In the genomic region with DNA sequence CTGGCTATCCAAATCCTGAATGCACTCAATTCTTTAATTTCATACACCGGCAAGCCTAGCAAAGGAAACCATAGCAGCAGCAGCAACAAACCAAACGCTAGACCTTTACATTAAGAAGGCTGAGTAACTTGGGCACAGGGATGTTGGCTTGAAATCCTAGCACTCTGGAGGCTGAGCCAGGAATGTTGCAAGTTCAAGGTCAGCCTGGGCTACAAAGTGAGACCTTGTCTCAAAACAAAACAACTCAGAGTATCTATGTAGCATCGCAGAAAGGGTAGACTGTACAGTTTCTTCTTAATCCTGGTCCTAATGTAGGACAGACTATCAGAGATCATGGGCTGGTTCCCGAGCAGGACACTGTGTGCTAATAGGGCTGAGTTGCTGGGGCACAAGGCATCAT, we compare ENCODE assay signal across 31 mouse cellular contexts. TPM values are rescaled to one million over a fixed set of nuclear protein-coding genes. Genes with fewer than 3 reads are reported as not detected.
DNase-seq lines count a peak whose midpoint lies in the region; ATAC-seq and TF ChIP-seq lines count a peak whose summit lies in the region.
"Had no signal": no experiment of that assay in that cellular context is flagged by ENCODE, and none has a peak within 500 bp of the region (broad histone marks: within the 10 kb centered on the region; RNA-seq: fewer than 3 reads in every experiment).

No protein-coding gene starts in this region.

- DNase-seq in heart, adult 11 months, result peak; percentile 81
- DNase-seq in heart, adult 9 months (ENCODE audit: low spot score in 2 of 2), result no peak
- DNase-seq in limb, embryonic 10.5 days (ENCODE audit: low spot score), result peak; percentile 18
- DNase-seq in liver, embryonic 14.5 days (ENCODE audit: low read depth in 3 of 3, low spot score in 3 of 3), result no peak
- DNase-seq in testis, postnatal 10 days (ENCODE audit: low spot score), result peak; percentile 50
- no peak for DNase-seq in spleen, postnatal 4 days (ENCODE audit: low spot score in 2 of 2)
- DNase-seq in neural tube, embryonic 10.5 days (ENCODE audit: extremely low spot score, low spot score), result no peak
- DNase-seq: adrenal gland, adult 8-10 months; adrenal gland, postnatal 25 days; B cell, adult 2 months; cerebellum, adult 11-12 months; cerebellum, adult 8-10 months; cerebellum, postnatal 10 days; cerebellum, postnatal 36 days; embryo, embryonic 11 days; gastrocnemius, postnatal 25 days; heart, postnatal 10 days; heart, postnatal 36 days had no signal

- H3K4me2 ChIP-seq in liver, embryonic 14.5 days (ENCODE audit: low read depth), result peak overlapping the region; percentile 39
- H3K4me2 ChIP-seq: embryonic facial prominence, embryonic 13.5 days; forebrain, embryonic 12.5 days; forebrain, embryonic 15.5 days; heart, embryonic 12.5 days; heart, embryonic 15.5 days; hindbrain, embryonic 13.5 days had no signal

- TF ChIP-seq EP300 in liver, embryonic 14.5 days (IDR thresholded peaks at IDR 0.05; ENCODE audit: low read depth), result no peak

- no peak overlapping the region for H3K4me3 ChIP-seq in limb, embryonic 10.5 days
- no peak overlapping the region for H3K4me3 ChIP-seq in liver, embryonic 14.5 days (ENCODE audit: insufficient read depth in 1 of 2, low read depth in 2 of 2, low read length in 2 of 2)
- H3K4me3 ChIP-seq: embryonic facial prominence, embryonic 10.5 days; embryonic facial prominence, embryonic 13.5 days; erythroblast, embryonic 14.5 days; forebrain, embryonic 12.5 days; forebrain, embryonic 15.5 days; heart, embryonic 12.5 days; heart, embryonic 15.5 days; hindbrain, embryonic 10.5 days; hindbrain, embryonic 13.5 days had no signal

- ATAC-seq in liver, embryonic 14.5 days (ENCODE audit: insufficient read depth), result no peak
- ATAC-seq: forebrain, embryonic 15.5 days; hindbrain, embryonic 16.5 days; Patski had no signal

- 88% methylated on average over 4 of the region's 4 CpGs for WGBS in limb, embryonic 10.5 days
- 54% methylated on average over 4 of the region's 4 CpGs for WGBS in liver, embryonic 14.5 days (ENCODE audit: insufficient replicate concordance)

- no peak for TF ChIP-seq CTCF in liver, embryonic 14.5 days (IDR thresholded peaks at IDR 0.05; ENCODE audit: low read depth)

- H3K36me3 ChIP-seq in limb, embryonic 10.5 days, result peaks cover 3% of the 10 kb centered on the region; the same call in 1 of the 2 replicates
- H3K36me3 ChIP-seq in liver, embryonic 14.5 days (replicated peaks; ENCODE audit: control insufficient read depth, insufficient read depth, low read depth), result no peaks in the 10 kb centered on the region
- H3K36me3 ChIP-seq: embryonic facial prominence, embryonic 10.5 days; forebrain, embryonic 15.5 days; G1E; heart, embryonic 12.5 days had no signal

- H3K9ac ChIP-seq in liver, embryonic 14.5 days (replicated peaks), result no peak overlapping the region
- H3K9ac ChIP-seq: embryonic facial prominence, embryonic 13.5 days; forebrain, embryonic 12.5 days; forebrain, embryonic 15.5 days; heart, embryonic 12.5 days; heart, embryonic 15.5 days; hindbrain, embryonic 13.5 days had no signal

- peaks cover 17% of the 10 kb centered on the region for H3K4me1 ChIP-seq in limb, embryonic 10.5 days
- peaks cover 41 to 64% of the 10 kb centered on the region in 2 experiments for H3K4me1 ChIP-seq in liver, embryonic 14.5 days (replicated peaks; ENCODE audit: control insufficient read depth in 2 of 2, insufficient read depth in 2 of 2, low read length in 1 of 2)

- H3K9me3 ChIP-seq in limb, embryonic 10.5 days (replicated peaks), result no peaks in the 10 kb centered on the region
- H3K9me3 ChIP-seq in liver, embryonic 14.5 days (ENCODE audit: control insufficient read depth, low read length), result no peaks in the 10 kb centered on the region
- H3K9me3 ChIP-seq: embryonic facial prominence, embryonic 10.5 days; embryonic facial prominence, embryonic 13.5 days; forebrain, embryonic 12.5 days; forebrain, embryonic 15.5 days; G1E; heart, embryonic 12.5 days; heart, embryonic 15.5 days; hindbrain, embryonic 10.5 days; hindbrain, embryonic 13.5 days had no signal

- no peaks in the 10 kb centered on the region for H3K27me3 ChIP-seq in limb, embryonic 10.5 days (ENCODE audit: low read depth, poor library complexity, severe bottlenecking)
- H3K27me3 ChIP-seq in liver, embryonic 14.5 days (ENCODE audit: control insufficient read depth, insufficient read depth, low read length), result no peaks in the 10 kb centered on the region
- H3K27me3 ChIP-seq: CH12.LX; embryonic facial prominence, embryonic 13.5 days; forebrain, embryonic 12.5 days; forebrain, embryonic 15.5 days; heart, embryonic 12.5 days; heart, embryonic 15.5 days; hindbrain, embryonic 13.5 days; Patski had no signal

- no peak overlapping the region for H3K27ac ChIP-seq in limb, embryonic 10.5 days
- H3K27ac ChIP-seq in liver, embryonic 14.5 days, result peak overlapping the region; percentile 64; the same call in 1 of the 2 replicates
- H3K27ac ChIP-seq: embryonic facial prominence, embryonic 10.5 days; embryonic facial prominence, embryonic 13.5 days; forebrain, embryonic 12.5 days; forebrain, embryonic 15.5 days; heart, embryonic 15.5 days; hindbrain, embryonic 10.5 days; hindbrain, embryonic 13.5 days had no signal

RNA-seq across cellular contexts. Expression of gene Ntn4, which starts 43.4 kb away (rescaled TPM):
- 0.34 and 0.76 TPM in 2 replicates for polyA plus RNA-seq in limb, embryonic 10.5 days (2016; fragmentation: Nextera tagmentation; extraction: Ambion mirVana)
- 0.44 and 0.52 TPM in 2 replicates for polyA plus RNA-seq in liver, embryonic 14.5 days (2012; rRNA removed)
- polyA plus RNA-seq in liver, embryonic 14.5 days (2014; fragmentation: Nextera tagmentation; extraction: Ambion mirVana), result 0.05 and 0.11 TPM in 2 replicates
- polyA plus RNA-seq: erythroblast, embryonic 14.5 days; G1E had no signal

Comparison
In these comparisons a context has a peak if more than half of its experiments do, and no peak if none do; other contexts are left out.
1. DNase-seq: peak in heart, adult 11 months (single experiment), limb, embryonic 10.5 days (single experiment) and testis, postnatal 10 days (single experiment); none in heart, adult 9 months (0 of 2), liver, embryonic 14.5 days (0 of 3), spleen, postnatal 4 days (0 of 2) and neural tube, embryonic 10.5 days (single experiment).